Mouse (Mus musculus): ENCODE measurements around the gene Ap3b1. TPM values are rescaled to one million over a fixed set of nuclear protein-coding genes. Genes with fewer than 3 reads are reported as not detected.

Gene Ap3b1
- total RNA-seq, 2 experiments from 2014 or later = 17.8 to 18.8 TPM

- no peak for DNase-seq
- intact Hi-C loops (cut with DNase I) = no loop called here
Observed at GRCm38 (mm10) chr13:94523213-94523612, 164.5 kb downstream of the Ap3b1 start.

- no peak for DNase-seq
- intact Hi-C loops (cut with DNase I) = no loop called here
Observed at GRCm38 (mm10) chr13:94524669-94525238, 166.0 kb downstream of the Ap3b1 start.

- intact Hi-C loops (cut with DNase I) = no loop called here
- no peak for DNase-seq
Observed at GRCm38 (mm10) chr13:94529138-94529537, 170.4 kb downstream of the Ap3b1 start.

GRCm38 (mm10) chr13:94533516-94533915 lies 174.8 kb downstream of the Ap3b1 start:
- DNase-seq = no peak
- intact Hi-C loops (cut with DNase I) = no loop called here

- intact Hi-C loops (cut with DNase I) = no loop called here
- no peak for DNase-seq
Observed at GRCm38 (mm10) chr13:94537336-94537735, 178.6 kb downstream of the Ap3b1 start.

GRCm38 (mm10) chr13:94539851-94540646 lies 181.3 kb downstream of the Ap3b1 start:
- intact Hi-C loops (cut with DNase I) = no loop called here
- DNase-seq = no peak

- intact Hi-C loops (cut with DNase I) = no loop called here
- DNase-seq = no peak
Observed at GRCm38 (mm10) chr13:94542061-94542460, 183.3 kb downstream of the Ap3b1 start.

GRCm38 (mm10) chr13:94544211-94544610 lies 185.5 kb downstream of the Ap3b1 start:
- DNase-seq = no peak
- intact Hi-C loops (cut with DNase I) = no loop called here

GRCm38 (mm10) chr13:94545739-94546138 lies 187.0 kb downstream of the Ap3b1 start:
- DNase-seq = no peak
- intact Hi-C loops (cut with DNase I) = no loop called here

GRCm38 (mm10) chr13:94546246-94546645 lies 187.5 kb downstream of the Ap3b1 start:
- intact Hi-C loops (cut with DNase I) = no loop called here
- no peak for DNase-seq

- intact Hi-C loops (cut with DNase I) = no loop called here
- no peak for DNase-seq
Observed at GRCm38 (mm10) chr13:94549580-94549979, 190.8 kb downstream of the Ap3b1 start.

- intact Hi-C loops (cut with DNase I) = no loop called here
- no peak for DNase-seq
Observed at GRCm38 (mm10) chr13:94550037-94550436, 191.3 kb downstream of the Ap3b1 start.

- peak; percentile 61 to 70 for DNase-seq
- intact Hi-C loops (cut with DNase I) = loop anchor here (5.0 kb wide), 1 partner anchor 382 kb away; no protein-coding TSS in a partner anchor
Observed at GRCm38 (mm10) chr13:94560011-94560410, 201.3 kb downstream of the Ap3b1 start.

- no peak for DNase-seq
- intact Hi-C loops (cut with DNase I) = loop anchor here (5.0 kb wide), 1 partner anchor 381 kb away; no protein-coding TSS in a partner anchor
Observed at GRCm38 (mm10) chr13:94560878-94561277, 202.1 kb downstream of the Ap3b1 start.

GRCm38 (mm10) chr13:94562652-94563339 lies 204.0 kb downstream of the Ap3b1 start:
- intact Hi-C loops (cut with DNase I) = loop anchor here (1.0 to 5.0 kb wide), 2 partner anchors 306 to 380 kb away; no protein-coding TSS in a partner anchor
- DNase-seq = no peak

GRCm38 (mm10) chr13:94563836-94564235 lies 205.1 kb downstream of the Ap3b1 start:
- intact Hi-C loops (cut with DNase I) = loop anchor here (5.0 kb wide), 1 partner anchor 378 kb away; no protein-coding TSS in a partner anchor

GRCm38 (mm10) chr13:94564351-94564994 lies 205.7 kb downstream of the Ap3b1 start:
- no peak for DNase-seq
- intact Hi-C loops (cut with DNase I) = loop anchor here (5.0 kb wide), 1 partner anchor 378 kb away; no protein-coding TSS in a partner anchor

More at GRCm38 (mm10) chr13:94563836-94564235, 205.1 kb downstream of the Ap3b1 start:
- no peak for DNase-seq

- intact Hi-C loops (cut with DNase I) = no loop called here
- DNase-seq = no peak
Observed at GRCm38 (mm10) chr13:94565176-94565575, 206.4 kb downstream of the Ap3b1 start.

- no peak for DNase-seq
- intact Hi-C loops (cut with DNase I) = no loop called here
Observed at GRCm38 (mm10) chr13:94565616-94566015, 206.9 kb downstream of the Ap3b1 start.

GRCm38 (mm10) chr13:94567739-94568138 lies 209.0 kb downstream of the Ap3b1 start:
- intact Hi-C loops (cut with DNase I) = no loop called here

GRCm38 (mm10) chr13:94571001-94571400 lies 212.2 kb downstream of the Ap3b1 start:
- DNase-seq = no peak
- intact Hi-C loops (cut with DNase I) = no loop called here

More at GRCm38 (mm10) chr13:94567739-94568138, 209.0 kb downstream of the Ap3b1 start:
- DNase-seq = no peak

Data from gastrocnemius, postnatal 36 days (tissue).